Mouse (Mus musculus): ENCODE measurements around the gene Fgf14. TPM values are rescaled to one million over a fixed set of nuclear protein-coding genes. Genes with fewer than 3 reads are reported as not detected.
A peak's percentile ranks its signal among the peaks of the same experiment; 100 is the strongest.
"Not testable (repeated sequence)": the region's sequence is repeated elsewhere in the genome, so short reads cannot be mapped to it uniquely, and the experiment has no call there.

Gene Fgf14
- total RNA-seq, 2 experiments from 2014 or later = 32.4 to 36.9 TPM

GRCm38 (mm10) chr14:124488971-124489370 is 188.0 kb downstream of the Fgf14 start:
- no peak for DNase-seq (ENCODE audit: extremely low spot score in 1 of 2, low spot score in 1 of 2)

- no peak for DNase-seq (ENCODE audit: extremely low spot score in 1 of 2, low spot score in 1 of 2)
Observed at GRCm38 (mm10) chr14:124485261-124485660, 191.7 kb downstream of the Fgf14 start.

GRCm38 (mm10) chr14:124474066-124474667 is 202.8 kb downstream of the Fgf14 start:
- DNase-seq (ENCODE audit: extremely low spot score in 1 of 2, low spot score in 1 of 2) = no peak

GRCm38 (mm10) chr14:124470909-124471308 is 206.0 kb downstream of the Fgf14 start:
- DNase-seq (ENCODE audit: extremely low spot score in 1 of 2, low spot score in 1 of 2) = no peak

GRCm38 (mm10) chr14:124455120-124455519 is 221.8 kb downstream of the Fgf14 start:
- no peak for DNase-seq (ENCODE audit: extremely low spot score in 1 of 2, low spot score in 1 of 2)

GRCm38 (mm10) chr14:124446096-124446840 is 230.7 kb downstream of the Fgf14 start:
- DNase-seq (ENCODE audit: extremely low spot score in 1 of 2, low spot score in 1 of 2) = no peak

- DNase-seq (ENCODE audit: extremely low spot score in 1 of 2, low spot score in 1 of 2) = no peak
Observed at GRCm38 (mm10) chr14:124444831-124445230, 232.1 kb downstream of the Fgf14 start.

GRCm38 (mm10) chr14:124439298-124439697 is 237.6 kb downstream of the Fgf14 start:
- not testable (repeated sequence) for DNase-seq (ENCODE audit: extremely low spot score in 1 of 2, low spot score in 1 of 2)

GRCm38 (mm10) chr14:124411890-124412289 is 265.0 kb downstream of the Fgf14 start:
- DNase-seq (ENCODE audit: extremely low spot score in 1 of 2, low spot score in 1 of 2) = no peak

- DNase-seq (ENCODE audit: extremely low spot score in 1 of 2, low spot score in 1 of 2) = no peak
Observed at GRCm38 (mm10) chr14:124410945-124411344, 266.0 kb downstream of the Fgf14 start.

GRCm38 (mm10) chr14:124328391-124328790 is 348.5 kb downstream of the Fgf14 start:
- no peak for DNase-seq (ENCODE audit: extremely low spot score in 1 of 2, low spot score in 1 of 2)

- no peak for DNase-seq (ENCODE audit: extremely low spot score in 1 of 2, low spot score in 1 of 2)
Observed at GRCm38 (mm10) chr14:124319017-124319718, 357.8 kb downstream of the Fgf14 start.

- no peak for DNase-seq (ENCODE audit: extremely low spot score in 1 of 2, low spot score in 1 of 2)
Observed at GRCm38 (mm10) chr14:124315513-124315912, 361.4 kb downstream of the Fgf14 start.

- DNase-seq (ENCODE audit: extremely low spot score in 1 of 2, low spot score in 1 of 2) = no peak
Observed at GRCm38 (mm10) chr14:124287027-124287426, 389.9 kb downstream of the Fgf14 start.

GRCm38 (mm10) chr14:124278384-124278944 is 398.5 kb downstream of the Fgf14 start:
- no peak for DNase-seq (ENCODE audit: extremely low spot score in 1 of 2, low spot score in 1 of 2)

GRCm38 (mm10) chr14:124266977-124267376 is 409.9 kb downstream of the Fgf14 start:
- no peak for DNase-seq (ENCODE audit: extremely low spot score in 1 of 2, low spot score in 1 of 2)

- DNase-seq (ENCODE audit: extremely low spot score in 1 of 2, low spot score in 1 of 2) = no peak
Observed at GRCm38 (mm10) chr14:124264541-124265059, 412.3 kb downstream of the Fgf14 start.

- DNase-seq (ENCODE audit: extremely low spot score in 1 of 2, low spot score in 1 of 2) = no peak
Observed at GRCm38 (mm10) chr14:124263199-124263598, 413.7 kb downstream of the Fgf14 start.

GRCm38 (mm10) chr14:124247517-124247916 is 429.4 kb downstream of the Fgf14 start:
- no peak for DNase-seq (ENCODE audit: extremely low spot score in 1 of 2, low spot score in 1 of 2)

- DNase-seq (ENCODE audit: extremely low spot score in 1 of 2, low spot score in 1 of 2) = no peak
Observed at GRCm38 (mm10) chr14:124223445-124223844, 453.5 kb downstream of the Fgf14 start.

- peak in 1 of 2 experiments; percentile 10 for DNase-seq (ENCODE audit: extremely low spot score in 1 of 2, low spot score in 1 of 2)
Observed at GRCm38 (mm10) chr14:124222447-124222846, 454.5 kb downstream of the Fgf14 start.
